Mouse (Mus musculus): ENCODE measurements at regions not wholly inside any gene's neighbourhood (a gene's known extent, or its start where the extent isn't known, plus 50 kb on each side); places are given as distances from the start of the nearest gene placed in this dataset.

DNA sequence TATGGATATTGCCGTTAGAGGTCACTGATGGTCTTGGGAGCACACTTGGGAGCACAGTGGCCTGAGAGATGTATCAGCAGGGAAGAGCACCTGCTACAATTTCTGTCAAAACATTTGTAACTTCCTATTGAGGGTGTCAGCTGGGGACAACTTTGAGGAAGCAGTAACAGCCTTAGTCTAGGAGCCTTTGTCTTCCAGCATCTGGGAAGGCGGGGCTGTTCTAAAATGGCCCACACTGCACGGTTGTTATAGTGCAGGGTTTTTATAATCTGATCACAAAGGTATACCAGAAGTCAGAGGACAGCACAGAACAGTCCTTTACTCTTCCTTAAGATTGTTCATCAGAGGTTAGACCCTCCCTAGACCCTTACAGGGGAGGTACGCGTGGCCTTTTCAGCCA lies 152.3 kb downstream of the Hibadh start:
- H3K36me3 ChIP-seq (ENCODE audit: control insufficient read depth, insufficient read depth, low read length, poor library complexity, severe bottlenecking) = no peaks in the 10 kb centered on the region
- H3K4me1 ChIP-seq (ENCODE audit: control insufficient read depth, insufficient read depth, low read length) = no peaks in the 10 kb centered on the region
- no peaks in the 10 kb centered on the region for H3K27me3 ChIP-seq (ENCODE audit: control insufficient read depth, insufficient read depth, low read length, poor library complexity, severe bottlenecking)
- H3K9me3 ChIP-seq (replicated peaks; ENCODE audit: control insufficient read depth, insufficient read depth, low read length, poor library complexity, severe bottlenecking) = no peaks in the 10 kb centered on the region
- H3K9ac ChIP-seq (ENCODE audit: low read depth, poor library complexity, severe bottlenecking) = no peak overlapping the region
- TF ChIP-seq EP300 (IDR thresholded peaks at IDR 0.05; ENCODE audit: insufficient read depth, low read depth, low read length) (no peak), POLR2A (IDR thresholded peaks at IDR 0.05; ENCODE audit: insufficient read depth, low read length) (no peak), CTCF (IDR thresholded peaks at IDR 0.05; ENCODE audit: low read depth, low read length) (no peak)
- H3K4me3 ChIP-seq (ENCODE audit: low read depth, low read length) = no peak overlapping the region
- H3K27ac ChIP-seq (ENCODE audit: insufficient read depth, low read length) = no peak overlapping the region

- no peaks in the 10 kb centered on the region for H3K9me3 ChIP-seq (replicated peaks; ENCODE audit: control insufficient read depth, insufficient read depth, low read length, poor library complexity, severe bottlenecking)
- H3K9ac ChIP-seq (ENCODE audit: low read depth, poor library complexity, severe bottlenecking) = no peak overlapping the region
These were observed 149.9 kb downstream of the Hibadh start for GRCm38 (mm10) chr6:52490264-52490775.

GRCm38 (mm10) chr6:52495301-52495700 lies 144.9 kb downstream of the Hibadh start:
- Histone ChIP-seq H3K27me3 (ENCODE audit: control insufficient read depth, insufficient read depth, low read length, poor library complexity, severe bottlenecking) (no peaks in the 10 kb centered on the region), H3K9ac (ENCODE audit: low read depth, poor library complexity, severe bottlenecking) (no peak overlapping the region), H3K36me3 (ENCODE audit: control insufficient read depth, insufficient read depth, low read length, poor library complexity, severe bottlenecking) (no peaks in the 10 kb centered on the region), H3K27ac (ENCODE audit: insufficient read depth, low read length) (no peak overlapping the region), H3K9me3 (replicated peaks; ENCODE audit: control insufficient read depth, insufficient read depth, low read length, poor library complexity, severe bottlenecking) (no peaks in the 10 kb centered on the region), H3K4me3 (ENCODE audit: low read depth, low read length) (no peak overlapping the region), H3K4me1 (ENCODE audit: control insufficient read depth, insufficient read depth, low read length) (no peaks in the 10 kb centered on the region)
- TF ChIP-seq EP300 (IDR thresholded peaks at IDR 0.05; ENCODE audit: insufficient read depth, low read depth, low read length) (no peak), CTCF (IDR thresholded peaks at IDR 0.05; ENCODE audit: low read depth, low read length) (no peak), POLR2A (IDR thresholded peaks at IDR 0.05; ENCODE audit: insufficient read depth, low read length) (no peak)

More at GRCm38 (mm10) chr6:52490264-52490775, 149.9 kb downstream of the Hibadh start:
- no peak for TF ChIP-seq POLR2A (IDR thresholded peaks at IDR 0.05; ENCODE audit: insufficient read depth, low read length)
- TF ChIP-seq CTCF (IDR thresholded peaks at IDR 0.05; ENCODE audit: low read depth, low read length) = peak; percentile 44
- no peak overlapping the region for H3K4me3 ChIP-seq (ENCODE audit: low read depth, low read length)
- H3K4me1 ChIP-seq (ENCODE audit: control insufficient read depth, insufficient read depth, low read length) = no peaks in the 10 kb centered on the region
- H3K27me3 ChIP-seq (ENCODE audit: control insufficient read depth, insufficient read depth, low read length, poor library complexity, severe bottlenecking) = no peaks in the 10 kb centered on the region
- no peaks in the 10 kb centered on the region for H3K36me3 ChIP-seq (ENCODE audit: control insufficient read depth, insufficient read depth, low read length, poor library complexity, severe bottlenecking)
- H3K27ac ChIP-seq (ENCODE audit: insufficient read depth, low read length) = no peak overlapping the region

DNA sequence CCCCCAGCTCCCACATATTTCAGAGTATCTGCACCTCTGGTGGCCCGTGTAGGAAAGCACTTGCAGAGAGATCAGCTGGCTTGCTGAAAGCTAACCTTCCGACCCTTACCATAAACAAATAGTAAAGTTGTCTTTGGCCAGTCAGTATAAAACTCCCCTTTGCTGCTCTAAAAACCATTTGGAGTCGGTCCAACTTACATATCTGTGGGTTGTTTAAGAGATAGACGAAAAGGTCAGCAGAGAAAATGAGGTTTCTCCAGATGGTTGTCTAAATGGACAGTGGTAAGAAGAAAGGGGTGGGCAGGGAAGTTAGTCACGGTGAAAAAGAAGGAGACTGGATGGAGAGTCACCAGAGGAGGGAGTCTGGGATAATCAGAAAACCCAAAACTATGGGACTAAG lies 144.3 kb downstream of the Hibadh start:
- Histone ChIP-seq H3K27ac (ENCODE audit: insufficient read depth, low read length) (no peak overlapping the region), H3K4me1 (ENCODE audit: control insufficient read depth, insufficient read depth, low read length) (no peaks in the 10 kb centered on the region), H3K27me3 (ENCODE audit: control insufficient read depth, insufficient read depth, low read length, poor library complexity, severe bottlenecking) (no peaks in the 10 kb centered on the region), H3K9me3 (replicated peaks; ENCODE audit: control insufficient read depth, insufficient read depth, low read length, poor library complexity, severe bottlenecking) (no peaks in the 10 kb centered on the region), H3K9ac (ENCODE audit: low read depth, poor library complexity, severe bottlenecking) (no peak overlapping the region), H3K4me3 (ENCODE audit: low read depth, low read length) (no peak overlapping the region), H3K36me3 (ENCODE audit: control insufficient read depth, insufficient read depth, low read length, poor library complexity, severe bottlenecking) (no peaks in the 10 kb centered on the region)
- no peak for TF ChIP-seq CTCF (IDR thresholded peaks at IDR 0.05; ENCODE audit: low read depth, low read length)
- TF ChIP-seq POLR2A (IDR thresholded peaks at IDR 0.05; ENCODE audit: insufficient read depth, low read length) = no peak
- TF ChIP-seq EP300 (IDR thresholded peaks at IDR 0.05; ENCODE audit: insufficient read depth, low read depth, low read length) = no peak
